Mouse (Mus musculus) liver, adult 2 months (tissue): Measurements from ENCODE around the gene Sipa1l1. TPM values are rescaled to one million over a fixed set of nuclear protein-coding genes. Genes with fewer than 3 reads are reported as not detected.

Experiments used
- DNase-seq: peaks from one replicate; pipeline ENCODE4 v3.0.0-alpha.2; 2011; ENCODE audit warnings: low read depth, low spot score; ENCODE audit errors: extremely low read depth
- H3K27ac ChIP-seq: fragments of 200-500 bp; replicated peaks from 2 replicates; pipeline ENCODE4 v1.5.1; 2012; ENCODE audit warnings: low read depth, mild to moderate bottlenecking, control low read depth, inconsistent platforms, low read length; ENCODE audit not compliant: insufficient read depth
- H3K27me3 ChIP-seq: fragments of 200-500 bp; 2 replicates; pipeline ENCODE4 v1.6.1; 2012; ENCODE audit warnings: mild to moderate bottlenecking, moderate library complexity, low read length, inconsistent platforms; ENCODE audit not compliant: control insufficient read depth, insufficient read depth
- H3K36me3 ChIP-seq: fragments of 200-500 bp; 2 replicates; pipeline ENCODE4 v1.6.1; 2012; ENCODE audit warnings: low read length, inconsistent platforms; ENCODE audit not compliant: control insufficient read depth, insufficient read depth
- H3K4me1 ChIP-seq: fragments of 200-500 bp; 2 replicates; pipeline ENCODE4 v1.6.1; 2011; ENCODE audit warnings: low read length; ENCODE audit not compliant: control insufficient read depth, insufficient read depth
- H3K4me3 ChIP-seq: fragments of 200-500 bp; 2 replicates; pipeline ENCODE4 v1.5.1; 2011; ENCODE audit warnings: low read depth, mild to moderate bottlenecking, control low read depth, low read length, moderate library complexity; ENCODE audit not compliant: insufficient read depth
- H3K79me2 ChIP-seq: fragments of 200-500 bp; 2 replicates; pipeline ENCODE4 v1.6.1; 2012; ENCODE audit warnings: inconsistent platforms, mild to moderate bottlenecking, low read length, moderate library complexity; ENCODE audit not compliant: control insufficient read depth, insufficient read depth
- H3K9ac ChIP-seq: fragments of 200-500 bp; 2 replicates; pipeline ENCODE4 v1.6.1; 2012; ENCODE audit warnings: low read depth, mild to moderate bottlenecking, control low read depth, inconsistent platforms, low read length
- CTCF ChIP-seq: fragments of 200-500 bp; IDR thresholded peaks from 2 replicates; pipeline ENCODE4 v1.5.1; 2011; ENCODE audit warnings: low read depth, low read length, control low read depth
- POLR2A ChIP-seq: fragments of 200-500 bp; IDR thresholded peaks from 2 replicates; pipeline ENCODE4 v1.6.1; 2011; ENCODE audit warnings: low read length, control low read depth; ENCODE audit not compliant: insufficient read depth; ENCODE audit errors: extremely low read depth
- WGBS: fragments of 180-500 bp; shearing (Covaris S2); methylation state at CpG from one replicate; pipeline ENCODE4 v1.1.7; 2018; 5-methylcytosine and 5-hydroxymethylcytosine counted together
- polyA plus RNA-seq: library from polyadenylated mRNA; depleted of rRNA; stranded (reverse); fragments of >200 nt; gene quantifications from 2 replicates; pipeline ENCODE4 v1.2.3, GENCODE M21; 2012
- total RNA-seq: library from RNA; depleted of rRNA; stranded (reverse); fragments of >200 nt; gene quantifications from 2 replicates; pipeline ENCODE4 v1.2.3, GENCODE M21; 2014

Sipa1l1 gene
- total and polyA plus RNA-seq, 2 experiments: 10.3 to 13.7 TPM

DNA sequence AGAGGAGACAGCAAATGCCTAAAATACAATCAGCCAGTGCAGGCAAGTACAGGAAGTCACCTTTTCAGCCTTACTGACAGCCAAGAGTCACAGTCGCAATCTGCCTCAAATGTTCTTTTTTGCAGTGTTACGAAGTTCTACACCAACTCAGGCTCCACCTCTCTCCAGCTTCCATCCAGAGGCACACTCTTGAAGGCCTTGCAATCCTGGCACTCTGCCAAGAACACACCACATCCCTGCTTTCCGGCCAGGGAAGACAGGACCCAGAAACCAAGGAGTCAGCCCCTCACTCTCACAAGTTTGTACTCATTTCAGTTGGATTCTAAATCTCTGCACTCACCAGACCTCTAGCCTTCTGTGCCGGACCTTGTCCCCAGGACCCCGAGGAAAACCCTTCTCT, 299.3 kb downstream of the Sipa1l1 start:
- peak; percentile 48 for DNase-seq
- TF ChIP-seq POLR2A: no peak

DNA sequence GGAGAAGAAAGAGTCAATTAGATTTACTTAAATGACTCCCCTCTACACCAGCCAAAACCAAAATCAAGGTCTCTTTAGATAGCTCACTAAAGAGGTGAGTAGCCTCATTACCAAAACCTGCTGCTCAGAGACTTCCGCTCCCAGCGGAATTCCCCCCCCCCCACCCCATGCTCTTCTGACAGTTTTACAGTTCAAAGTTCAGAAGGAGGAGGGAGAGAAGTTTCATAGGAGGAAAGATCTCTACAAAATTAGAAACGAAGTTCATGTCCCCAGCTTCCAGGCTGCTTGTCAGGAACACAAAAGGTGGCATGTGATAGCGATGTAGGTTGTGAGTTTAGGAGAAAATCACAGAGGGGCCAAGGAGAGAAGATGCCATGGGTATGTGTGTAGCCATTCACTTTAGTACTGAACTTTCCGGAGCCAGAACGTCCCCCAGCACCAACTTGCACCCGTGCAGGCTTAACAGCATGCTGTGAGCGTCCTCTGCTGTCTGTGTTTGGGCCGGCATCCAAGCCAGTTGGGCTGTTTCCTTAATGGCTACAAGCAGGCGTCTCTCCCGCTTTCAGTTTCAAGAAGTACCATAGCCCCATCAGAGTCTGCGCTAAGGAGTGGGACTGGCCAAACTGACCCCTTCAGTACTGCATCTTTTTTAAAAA, 300.7 kb downstream of the Sipa1l1 start:
- Histone ChIP-seq H3K79me2 (no peaks in the 10 kb centered on the region), H3K36me3 (no peaks in the 10 kb centered on the region), H3K4me3 (peak overlapping the region; percentile 34), H3K27ac (no peak overlapping the region), H3K4me1 (0 out of 2 replicates have a peak, but pooled peaks cover 1% of the 10 kb centered on the region), H3K27me3 (no peaks in the 10 kb centered on the region), H3K9ac (no peak overlapping the region)
- peak; percentile 71 for DNase-seq
- peak; percentile 99 for TF ChIP-seq CTCF
- no peak for TF ChIP-seq POLR2A
- 3% methylated on average over 12 of the region's 12 CpGs for WGBS

More for the DNA sequence above, 299.3 kb downstream of the Sipa1l1 start:
- Histone ChIP-seq H3K79me2 (no peaks in the 10 kb centered on the region), H3K4me1 (0 out of 2 replicates have a peak, but pooled peaks cover 1% of the 10 kb centered on the region), H3K4me3 (no peak overlapping the region), H3K27ac (no peak overlapping the region), H3K27me3 (no peaks in the 10 kb centered on the region), H3K36me3 (no peaks in the 10 kb centered on the region), H3K9ac (no peak overlapping the region)
- 61% methylated on average over 5 of the region's 5 CpGs for WGBS

- DNase-seq: peak; percentile 45
- Histone ChIP-seq H3K27ac (no peak overlapping the region), H3K4me1 (0 out of 2 replicates have a peak, but pooled peaks cover 1% of the 10 kb centered on the region), H3K27me3 (no peaks in the 10 kb centered on the region), H3K36me3 (no peaks in the 10 kb centered on the region), H3K4me3 (peak overlapping the region; percentile 34), H3K9ac (no peak overlapping the region), H3K79me2 (no peaks in the 10 kb centered on the region)
- TF ChIP-seq CTCF (no peak), POLR2A (no peak)
- WGBS: 7% methylated on average over 18 of the region's 18 CpGs
These were observed 301.3 kb downstream of the Sipa1l1 start for GRCm38 (mm10) chr12:82470362-82470936.

DNA sequence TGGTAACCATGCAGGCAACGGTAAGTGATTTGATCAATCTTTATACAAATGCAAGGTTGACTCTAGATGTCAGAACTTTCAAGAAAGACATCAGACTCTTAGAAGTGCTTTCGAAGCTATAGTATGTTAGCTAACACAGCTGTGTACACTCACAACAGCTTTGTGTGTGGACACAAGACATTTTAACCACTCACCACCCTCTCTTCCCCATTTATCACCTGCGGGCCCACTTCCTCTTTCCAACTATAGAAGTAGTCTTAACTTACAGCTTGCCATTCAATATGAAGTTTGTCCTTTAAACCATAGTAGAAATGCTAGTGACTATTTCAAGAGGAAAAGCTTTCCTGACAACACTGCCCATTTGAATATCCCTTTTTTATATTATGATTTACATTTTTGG, 303.7 kb downstream of the Sipa1l1 start:
- TF ChIP-seq CTCF (no peak), POLR2A (no peak)
- H3K36me3 ChIP-seq: no peaks in the 10 kb centered on the region
- H3K9ac ChIP-seq: no peak overlapping the region
- H3K79me2 ChIP-seq: no peaks in the 10 kb centered on the region
- H3K4me1 ChIP-seq: peaks cover 7% of the 10 kb centered on the region
- 92% methylated on average over 3 of the region's 3 CpGs for WGBS
- no peak overlapping the region for H3K27ac ChIP-seq
- no peak for DNase-seq
- H3K4me3 ChIP-seq: no peak overlapping the region
- H3K27me3 ChIP-seq: no peaks in the 10 kb centered on the region

GRCm38 (mm10) chr12:82473238-82473637, 304.1 kb downstream of the Sipa1l1 start:
- TF ChIP-seq CTCF (no peak), POLR2A (no peak)
- no peak overlapping the region for H3K9ac ChIP-seq
- WGBS: 85% methylated on average over 4 of the region's 4 CpGs

DNA sequence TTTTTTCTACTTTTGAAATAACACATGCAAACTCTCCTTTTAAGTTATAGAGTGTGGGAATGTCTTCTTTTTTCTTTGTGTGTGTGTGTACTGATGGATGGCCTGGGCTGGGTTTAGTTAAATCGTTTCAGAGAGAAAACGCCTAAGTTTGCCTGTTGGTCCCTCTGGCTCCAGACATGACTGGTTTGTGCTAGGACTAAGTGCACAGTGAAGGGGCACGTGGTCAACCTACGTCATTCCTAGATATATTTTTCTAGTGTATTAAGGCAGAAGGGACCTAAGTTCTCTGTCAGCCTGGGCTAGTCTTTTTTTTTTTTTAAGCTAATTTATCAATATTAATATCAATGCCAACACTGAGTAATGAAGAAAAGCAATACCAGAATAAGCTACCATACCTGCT, 305.3 kb downstream of the Sipa1l1 start:
- no peak overlapping the region for H3K9ac ChIP-seq
- no peak for DNase-seq
- no peaks in the 10 kb centered on the region for H3K27me3 ChIP-seq
- H3K4me3 ChIP-seq: no peak overlapping the region
- H3K4me1 ChIP-seq: peaks cover 7% of the 10 kb centered on the region
- TF ChIP-seq CTCF (no peak), POLR2A (no peak)
- no peaks in the 10 kb centered on the region for H3K36me3 ChIP-seq
- H3K79me2 ChIP-seq: no peaks in the 10 kb centered on the region
- WGBS: 89% methylated on average over 4 of the region's 4 CpGs
- no peak overlapping the region for H3K27ac ChIP-seq

More at GRCm38 (mm10) chr12:82473238-82473637, 304.1 kb downstream of the Sipa1l1 start:
- no peaks in the 10 kb centered on the region for H3K79me2 ChIP-seq
- H3K4me3 ChIP-seq: no peak overlapping the region
- H3K36me3 ChIP-seq: no peaks in the 10 kb centered on the region
- no peak overlapping the region for H3K27ac ChIP-seq
- H3K27me3 ChIP-seq: no peaks in the 10 kb centered on the region
- peaks cover 7% of the 10 kb centered on the region for H3K4me1 ChIP-seq
- no peak for DNase-seq
